Mouse (Mus musculus) adrenal gland, adult 18-20 months (tissue): Measurements from ENCODE around the gene Dld. TPM values are rescaled to one million over a fixed set of nuclear protein-coding genes. Genes with fewer than 3 reads are reported as not detected.

ENCODE experiments used
- DNase-seq, 2 experiments: peaks; one replicate each; pipeline ENCODE4 v3.0.0; 2021 to 2022; ENCODE audit warnings: low spot score in 2 of 2
- total RNA-seq, 2 experiments: library from RNA; stranded (reverse); gene quantifications; 1 replicate in 1 of 2; 2 replicates in 1 of 2; pipeline ENCODE4 v1.2.3; 2021

Gene Dld
- total RNA-seq, 2 experiments from 2014 or later, result 344 to 404 TPM

- DNase-seq, result no peak
Observed at GRCm38 (mm10) chr12:31323136-31323695, 28.0 kb downstream of the Dld start.

GRCm38 (mm10) chr12:31321532-31321931 is 29.7 kb downstream of the Dld start:
- DNase-seq, result no peak

- DNase-seq, result no peak
Observed at GRCm38 (mm10) chr12:31320817-31321216, 30.4 kb downstream of the Dld start.

GRCm38 (mm10) chr12:31318409-31318963 is 32.8 kb downstream of the Dld start:
- DNase-seq, result no peak

- no peak for DNase-seq
Observed at GRCm38 (mm10) chr12:31317670-31318408, 33.4 kb downstream of the Dld start.

- DNase-seq, result peak in 1 of 2 experiments; percentile 11
Observed at GRCm38 (mm10) chr12:31315961-31316360, 35.3 kb downstream of the Dld start.

- DNase-seq, result no peak
Observed at GRCm38 (mm10) chr12:31314310-31314709, 36.9 kb downstream of the Dld start.

GRCm38 (mm10) chr12:31313136-31313535 is 38.1 kb downstream of the Dld start:
- no peak for DNase-seq

- no peak for DNase-seq
Observed at GRCm38 (mm10) chr12:31312281-31312680, 39.0 kb downstream of the Dld start.

GRCm38 (mm10) chr12:31311671-31312265 is 39.5 kb downstream of the Dld start:
- DNase-seq, result no peak

- no peak for DNase-seq
Observed at GRCm38 (mm10) chr12:31310687-31311086, 40.6 kb downstream of the Dld start.

GRCm38 (mm10) chr12:31307756-31308155 is 43.5 kb downstream of the Dld start:
- DNase-seq, result no peak

GRCm38 (mm10) chr12:31307011-31307410 is 44.2 kb downstream of the Dld start:
- DNase-seq, result no peak

GRCm38 (mm10) chr12:31306075-31306675 is 45.1 kb downstream of the Dld start:
- DNase-seq, result no peak

- no peak for DNase-seq
Observed at GRCm38 (mm10) chr12:31302766-31303511, 48.3 kb downstream of the Dld start.

- DNase-seq, result no peak
Observed at GRCm38 (mm10) chr12:31302266-31302665, 49.0 kb downstream of the Dld start.

GRCm38 (mm10) chr12:31300276-31300675 is 51.0 kb downstream of the Dld start:
- DNase-seq, result no peak

- peak in 1 of 2 experiments; percentile 56 for DNase-seq
Observed at GRCm38 (mm10) chr12:31299676-31300197, 51.5 kb downstream of the Dld start.

- DNase-seq, result no peak
Observed at GRCm38 (mm10) chr12:31299126-31299525, 52.1 kb downstream of the Dld start.

GRCm38 (mm10) chr12:31298530-31298929 is 52.7 kb downstream of the Dld start:
- DNase-seq, result no peak

GRCm38 (mm10) chr12:31298122-31298521 is 53.1 kb downstream of the Dld start:
- no peak for DNase-seq
